Mouse (Mus musculus): ENCODE measurements around the gene Olfr822.
"Not testable (repeated sequence)": the region's sequence is repeated elsewhere in the genome, so short reads cannot be mapped to it uniquely, and the experiment has no call there.

The Olfr822 gene

DNA sequence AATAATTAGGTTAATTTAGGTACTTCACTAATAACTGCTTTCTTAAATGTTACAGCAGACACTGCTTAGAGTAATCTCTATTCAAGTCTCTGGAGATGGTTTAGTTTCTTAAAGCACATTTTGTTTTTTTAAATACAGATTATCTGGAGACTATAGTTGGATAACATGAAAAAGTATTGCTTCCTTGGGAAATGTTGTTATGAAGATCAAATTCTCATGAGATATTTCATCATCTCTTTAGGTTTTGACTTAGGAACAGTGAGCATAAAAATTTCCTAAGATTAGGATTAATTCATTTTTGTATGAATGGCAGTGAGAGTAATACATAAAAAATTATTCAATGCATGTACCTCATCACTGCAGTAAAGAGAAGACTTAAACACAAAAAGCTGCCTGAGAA is at the start of gene Olfr822:
TSS of gene Olfr822 (plus strand) at position 301 of the 400 bp plus-strand sequence.
- no peak for DNase-seq

DNA sequence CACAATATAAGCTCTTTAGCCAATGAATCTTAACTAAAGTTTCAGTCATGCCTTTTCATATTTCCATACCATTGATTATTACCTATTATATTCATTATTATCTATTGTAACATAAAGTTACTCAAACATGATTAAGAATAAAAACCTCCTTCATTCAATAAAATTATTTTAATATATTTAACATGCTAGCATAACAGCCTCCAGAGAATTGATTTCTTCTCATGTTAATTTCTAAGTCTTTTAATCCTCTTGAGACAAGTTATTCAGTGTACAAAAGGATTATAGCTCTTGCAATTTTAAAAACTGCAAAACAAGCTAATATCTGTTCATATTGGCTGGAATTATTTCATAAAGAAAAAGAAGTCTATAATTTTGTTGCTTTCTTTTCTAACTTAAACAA is 41.0 kb upstream of the Olfr822 start, which contains the start of gene Olfr821:
TSS of gene Olfr821 (plus strand) at position 301 of the 400 bp plus-strand sequence.
- DNase-seq, result no peak

DNA sequence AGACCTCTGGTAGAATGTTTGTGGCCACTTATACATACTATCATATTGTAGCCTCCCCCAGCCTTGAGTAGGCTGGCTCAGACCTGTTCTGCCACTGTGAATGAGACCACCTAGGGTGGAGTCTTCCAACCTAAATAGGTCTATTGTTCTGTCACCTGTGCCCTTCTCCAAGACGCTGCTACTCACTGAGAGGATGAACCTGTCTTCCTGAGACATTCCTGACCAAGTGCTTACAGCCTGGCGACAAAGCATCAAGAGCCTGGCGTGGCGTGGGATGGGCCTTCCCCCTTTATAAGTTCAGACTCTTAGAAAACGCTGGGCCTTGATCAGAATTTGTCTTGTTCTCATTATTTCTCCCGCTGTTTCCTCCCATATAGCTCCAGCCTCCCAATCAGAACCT is 33.9 kb upstream of the Olfr822 start:
- DNase-seq, result no peak

DNA sequence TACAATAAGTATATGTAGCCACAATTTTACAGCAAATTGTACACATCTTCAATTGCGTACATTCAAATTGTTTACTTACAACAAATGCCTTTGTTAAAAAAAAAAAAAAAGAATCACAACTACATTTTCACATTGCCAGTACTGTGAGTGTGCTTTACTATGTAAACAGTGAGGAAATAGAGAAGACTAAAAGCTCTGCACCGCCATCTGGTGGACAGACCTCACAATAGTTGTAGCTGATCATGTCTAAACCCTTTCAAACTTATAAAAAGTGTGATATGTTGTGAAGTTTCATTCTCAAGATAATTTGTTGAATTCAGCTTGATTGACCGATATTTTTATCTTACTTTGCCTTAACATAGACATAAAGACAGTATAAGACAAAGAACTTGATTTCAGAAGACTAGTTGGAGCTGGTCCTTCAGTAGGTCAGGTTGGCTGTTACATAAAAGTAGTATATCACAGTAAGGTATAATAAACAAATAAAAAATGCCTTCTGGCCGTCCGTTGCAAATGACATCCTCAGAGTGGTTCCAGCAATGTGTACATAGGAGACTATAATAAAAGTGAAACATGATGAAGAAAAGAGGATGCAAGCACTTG is 21.9 kb downstream of the Olfr822 start:
- peak; percentile 80 for DNase-seq

DNA sequence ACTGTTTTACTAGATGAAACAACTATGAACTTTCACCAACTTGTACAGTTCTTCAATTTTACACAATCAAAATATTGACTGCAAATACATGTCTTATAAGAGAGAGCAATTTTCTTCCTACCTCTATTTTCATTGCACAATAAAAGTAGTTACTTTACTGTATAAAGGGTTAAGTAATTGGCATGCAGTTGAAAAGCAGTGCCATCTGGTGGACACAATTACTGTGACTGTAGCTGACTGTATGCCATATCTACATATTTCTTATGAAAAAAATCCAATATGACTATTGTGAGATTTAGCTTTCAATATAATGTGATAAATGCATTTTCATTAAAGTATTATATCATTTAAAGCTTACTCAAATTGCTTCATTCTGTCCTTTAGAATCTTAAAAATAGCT is 25.1 kb downstream of the Olfr822 start:
- no peak for DNase-seq

DNA sequence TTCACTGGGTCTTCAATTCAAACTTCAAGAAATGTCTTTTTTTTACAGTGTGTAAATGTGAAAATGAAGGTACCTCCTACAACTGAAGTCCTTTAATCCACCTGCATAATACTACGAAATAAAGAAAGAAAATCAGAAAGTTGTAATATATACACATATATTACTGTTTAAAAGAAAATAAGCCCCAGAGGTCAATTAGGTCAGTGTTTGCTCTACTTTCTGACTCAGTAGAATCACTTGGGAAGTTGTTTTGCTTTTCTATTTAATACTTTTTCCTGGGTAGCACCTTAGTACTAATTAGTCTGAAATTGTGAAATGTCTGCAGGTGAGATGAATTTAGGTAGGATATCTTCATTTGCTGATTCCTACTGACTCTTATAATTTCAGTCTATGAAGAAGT is 44.3 kb downstream of the Olfr822 start, which contains the start of gene Olfr823:
TSS of gene Olfr823 (minus strand) at position 101 of the 400 bp plus-strand sequence.
- DNase-seq, result not testable (repeated sequence)

DNA sequence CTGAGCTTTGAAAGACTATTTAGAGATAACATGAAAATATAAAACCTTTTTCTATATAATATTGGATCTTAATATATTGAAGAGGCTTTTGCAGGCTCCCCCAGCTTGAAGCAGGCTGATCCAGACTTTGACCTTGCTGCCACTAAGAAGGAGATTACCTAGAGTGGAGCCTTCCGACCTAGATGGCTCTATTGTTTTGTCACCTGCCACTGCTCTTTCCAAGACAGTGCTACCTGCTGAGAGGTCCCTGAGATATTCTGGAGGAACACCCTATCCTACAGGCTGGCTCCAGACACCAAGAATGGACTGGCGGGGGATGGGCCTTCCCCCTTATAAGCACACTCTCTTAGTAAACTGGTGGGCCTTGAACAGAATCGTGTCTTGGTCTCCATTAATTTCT is 45.0 kb downstream of the Olfr822 start:
- not testable (repeated sequence) for DNase-seq
